Mouse (Mus musculus) bone marrow macrophage, adult 2 months (primary cell): ENCODE results near the gene Apoa2.

Source experiments
- CTCF ChIP-seq: IDR thresholded peaks from 2 replicates; pipeline ENCODE4 v1.5.1; 2012; ENCODE audit warnings: low read depth, mild to moderate bottlenecking, low read length, moderate library complexity
- POLR2A ChIP-seq: IDR thresholded peaks from 2 replicates; pipeline ENCODE4 v1.6.1; 2012; ENCODE audit warnings: mild to moderate bottlenecking, low read depth, low read length, borderline replicate concordance

DNA sequence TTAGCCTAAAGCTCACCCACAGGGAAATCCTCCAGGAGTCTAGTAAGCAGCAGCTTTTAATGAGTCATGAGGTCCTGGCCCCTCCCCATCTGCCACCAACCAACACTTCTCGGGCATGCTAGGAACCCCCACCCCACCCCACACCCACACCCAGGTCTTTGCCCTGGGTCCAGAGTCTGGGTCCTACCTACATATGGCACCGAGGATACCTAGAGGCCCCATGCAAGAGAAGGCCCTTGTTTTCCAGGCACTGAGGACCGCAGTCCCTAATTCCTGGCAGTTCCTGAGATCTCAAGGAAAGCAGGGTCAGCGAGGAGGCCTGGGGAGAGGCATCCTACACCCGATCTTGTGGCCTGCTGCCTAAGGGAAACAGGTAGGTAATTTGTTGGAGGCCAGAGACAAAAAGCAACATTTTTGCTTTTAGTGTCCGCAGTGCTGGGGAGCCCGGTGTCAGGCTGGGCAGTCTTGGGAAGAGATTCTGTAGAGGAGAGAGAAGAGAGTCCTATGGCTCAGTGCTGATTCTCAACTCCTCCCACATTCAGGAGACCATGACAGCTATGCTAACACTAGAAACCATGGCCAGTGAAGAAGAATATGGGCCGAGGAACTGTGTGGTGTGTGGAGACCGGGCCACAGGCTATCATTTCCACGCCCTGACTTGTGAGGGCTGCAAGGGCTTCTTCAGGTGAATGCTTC lies 10.9 kb upstream of the Apoa2 start, which contains the start of gene Nr1i3:
- no peak for TF ChIP-seq CTCF
- no peak for TF ChIP-seq POLR2A
